ENCODE assay signal across 8 mouse cellular contexts in the genomic region with DNA sequence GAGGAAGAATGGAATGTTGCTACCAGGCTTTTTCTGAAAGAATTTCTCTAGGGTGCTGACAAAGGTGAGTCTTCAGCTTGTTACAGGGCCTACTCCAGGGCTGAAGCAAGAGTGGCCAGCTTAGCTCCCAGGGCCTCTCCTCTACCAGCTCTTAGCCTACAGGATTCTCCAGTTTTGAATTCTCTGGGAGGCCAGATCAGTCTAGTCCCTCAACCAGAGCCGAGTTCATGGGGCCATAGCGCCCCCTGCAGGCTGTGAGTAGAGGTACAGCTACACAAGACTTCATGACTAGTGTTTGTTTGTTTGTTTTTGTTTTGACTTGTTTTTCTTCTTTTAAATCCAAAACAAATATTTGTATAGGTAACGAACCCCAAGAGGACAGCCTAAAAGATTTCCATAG.
DNase-seq lines count a peak whose midpoint lies in the region; ATAC-seq and TF ChIP-seq lines count a peak whose summit lies in the region.

No protein-coding gene starts in this region.

- H3K9ac ChIP-seq in forebrain, embryonic 11.5 days (ENCODE audit: low read length), result no peak overlapping the region
- H3K9ac ChIP-seq in forebrain, embryonic 15.5 days (replicated peaks), result no peak overlapping the region
- no peak overlapping the region for H3K9ac ChIP-seq in lung, embryonic 14.5 days
- H3K9ac ChIP-seq in midbrain, embryonic 12.5 days (replicated peaks), result no peak overlapping the region

- H3K9me3 ChIP-seq in forebrain, embryonic 11.5 days (ENCODE audit: control insufficient read depth, low read length), result no peaks in the 10 kb centered on the region
- no peaks in the 10 kb centered on the region for H3K9me3 ChIP-seq in forebrain, embryonic 15.5 days
- no peaks in the 10 kb centered on the region for H3K9me3 ChIP-seq in lung, embryonic 14.5 days (ENCODE audit: low read depth, low read length)
- no peaks in the 10 kb centered on the region for H3K9me3 ChIP-seq in midbrain, embryonic 12.5 days

- peak; percentile 75 for DNase-seq in forebrain, embryonic 11.5 days (ENCODE audit: low spot score)
- DNase-seq in lung, embryonic 14.5 days, result peak; percentile 36
- DNase-seq in lung, adult 18-20 months, result no peak
- peak; percentile 29 to 61 for DNase-seq in cerebellum, adult 18-20 months
- DNase-seq in urinary bladder, postnatal 4 days (ENCODE audit: low spot score in 2 of 2), result no peak

- 9% methylated on average over 3 of the region's 3 CpGs for WGBS in forebrain, embryonic 11.5 days
- WGBS in forebrain, embryonic 15.5 days, result 5% methylated on average over 3 of the region's 3 CpGs
- WGBS in lung, embryonic 14.5 days, result 7% methylated on average over 3 of the region's 3 CpGs
- 7% methylated on average over 3 of the region's 3 CpGs for WGBS in midbrain, embryonic 12.5 days

- peak; percentile 61 for TF ChIP-seq CTCF in lung, embryonic 14.5 days (IDR thresholded peaks at IDR 0.05; ENCODE audit: low read depth)

- H3K27ac ChIP-seq in forebrain, embryonic 11.5 days (ENCODE audit: low read depth, low read length), result no peak overlapping the region
- H3K27ac ChIP-seq in forebrain, embryonic 15.5 days (replicated peaks), result no peak overlapping the region
- H3K27ac ChIP-seq in lung, embryonic 14.5 days (ENCODE audit: low read depth), result no peak overlapping the region
- H3K27ac ChIP-seq in midbrain, embryonic 12.5 days (replicated peaks), result no peak overlapping the region

- no peaks in the 10 kb centered on the region for H3K36me3 ChIP-seq in forebrain, embryonic 11.5 days (ENCODE audit: control insufficient read depth, insufficient read depth, low read length)
- H3K36me3 ChIP-seq in forebrain, embryonic 15.5 days, result no peaks in the 10 kb centered on the region
- no peaks in the 10 kb centered on the region for H3K36me3 ChIP-seq in lung, embryonic 14.5 days (ENCODE audit: insufficient read depth)
- H3K36me3 ChIP-seq in midbrain, embryonic 12.5 days, result no peaks in the 10 kb centered on the region

- H3K4me3 ChIP-seq in forebrain, embryonic 11.5 days (ENCODE audit: low read depth, low read length), result no peak overlapping the region
- no peak overlapping the region for H3K4me3 ChIP-seq in forebrain, embryonic 15.5 days
- H3K4me3 ChIP-seq in lung, embryonic 14.5 days (ENCODE audit: low read depth, low read length), result no peak overlapping the region
- H3K4me3 ChIP-seq in midbrain, embryonic 12.5 days, result no peak overlapping the region

- H3K4me2 ChIP-seq in forebrain, embryonic 11.5 days (ENCODE audit: low read depth, low read length, severe bottlenecking), result no peak overlapping the region
- no peak overlapping the region for H3K4me2 ChIP-seq in forebrain, embryonic 15.5 days (replicated peaks)
- H3K4me2 ChIP-seq in lung, embryonic 14.5 days, result no peak overlapping the region
- H3K4me2 ChIP-seq in midbrain, embryonic 12.5 days (replicated peaks), result no peak overlapping the region

- no peak; the same call in 1 of the 2 replicates for ATAC-seq in forebrain, embryonic 11.5 days (replicated peaks; ENCODE audit: low FRiP score)
- ATAC-seq in forebrain, embryonic 15.5 days (replicated peaks), result no peak
- no peak for ATAC-seq in lung, embryonic 14.5 days (ENCODE audit: insufficient read depth)
- peak; percentile 75 for ATAC-seq in granulocyte monocyte progenitor cell, adult 5-6 weeks (replicated peaks; ENCODE audit: poor library complexity, severe bottlenecking)
- ATAC-seq in midbrain, embryonic 12.5 days (ENCODE audit: low FRiP score, low read depth), result peak; percentile 66; the same call in 1 of the 2 replicates

- H3K4me1 ChIP-seq in forebrain, embryonic 11.5 days (replicated peaks; ENCODE audit: control insufficient read depth, insufficient read depth, low read length), result 0 out of 2 replicates have a peak, but pooled peaks cover 2% of the 10 kb centered on the region
- no peaks in the 10 kb centered on the region for H3K4me1 ChIP-seq in forebrain, embryonic 15.5 days
- no peaks in the 10 kb centered on the region for H3K4me1 ChIP-seq in lung, embryonic 14.5 days (ENCODE audit: insufficient read depth)
- no peaks in the 10 kb centered on the region for H3K4me1 ChIP-seq in midbrain, embryonic 12.5 days

- no peaks in the 10 kb centered on the region for H3K27me3 ChIP-seq in forebrain, embryonic 11.5 days (ENCODE audit: control insufficient read depth, insufficient read depth, low read length)
- H3K27me3 ChIP-seq in forebrain, embryonic 15.5 days, result no peaks in the 10 kb centered on the region
- H3K27me3 ChIP-seq in lung, embryonic 14.5 days (ENCODE audit: insufficient read depth, low read length), result no peaks in the 10 kb centered on the region
- H3K27me3 ChIP-seq in midbrain, embryonic 12.5 days, result peaks cover 26% of the 10 kb centered on the region; the same call in 1 of the 2 replicates

Comparison
In these comparisons a context has a peak if more than half of its experiments do, and no peak if none do; other contexts are left out.
1. DNase-seq: peak in forebrain, embryonic 11.5 days (single experiment), lung, embryonic 14.5 days (single experiment) and cerebellum, adult 18-20 months (2 of 2); none in lung, adult 18-20 months (0 of 2) and urinary bladder, postnatal 4 days (0 of 2).
2. ATAC-seq: peak in granulocyte monocyte progenitor cell, adult 5-6 weeks (single experiment) and midbrain, embryonic 12.5 days (single experiment); none in forebrain, embryonic 11.5 days (single experiment), forebrain, embryonic 15.5 days (single experiment) and lung, embryonic 14.5 days (single experiment).